Mouse (Mus musculus) spleen, postnatal 4 days (tissue): ENCODE results near the gene Ninj1.
A peak's percentile ranks its signal among the peaks of the same experiment; 100 is the strongest.

ENCODE experiments used
- DNase-seq, 2 experiments: peaks; one replicate each; pipeline ENCODE4 v3.0.0; 2022; ENCODE audit warnings: low spot score in 2 of 2

Ninj1 gene

DNA sequence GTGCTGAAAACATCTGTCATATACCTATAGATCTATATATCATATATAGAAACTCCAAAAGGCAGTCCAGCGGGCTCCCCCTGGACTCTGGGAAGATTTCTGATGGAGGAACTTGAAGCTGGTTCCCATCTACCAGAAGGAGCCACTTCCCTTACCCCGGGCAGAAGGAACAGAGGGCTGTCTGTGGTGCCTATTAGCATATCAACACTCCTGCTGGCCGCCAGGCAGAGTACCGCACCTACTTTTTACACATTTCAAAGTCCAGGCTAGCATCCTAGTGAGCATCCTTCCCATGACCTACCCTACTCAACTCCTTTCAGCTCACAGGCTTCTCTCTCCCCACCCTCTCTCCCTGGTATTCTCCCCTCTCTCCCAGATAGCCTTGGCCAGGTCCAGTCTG lies 38.3 kb downstream of the Ninj1 start:
- no peak for DNase-seq

DNA sequence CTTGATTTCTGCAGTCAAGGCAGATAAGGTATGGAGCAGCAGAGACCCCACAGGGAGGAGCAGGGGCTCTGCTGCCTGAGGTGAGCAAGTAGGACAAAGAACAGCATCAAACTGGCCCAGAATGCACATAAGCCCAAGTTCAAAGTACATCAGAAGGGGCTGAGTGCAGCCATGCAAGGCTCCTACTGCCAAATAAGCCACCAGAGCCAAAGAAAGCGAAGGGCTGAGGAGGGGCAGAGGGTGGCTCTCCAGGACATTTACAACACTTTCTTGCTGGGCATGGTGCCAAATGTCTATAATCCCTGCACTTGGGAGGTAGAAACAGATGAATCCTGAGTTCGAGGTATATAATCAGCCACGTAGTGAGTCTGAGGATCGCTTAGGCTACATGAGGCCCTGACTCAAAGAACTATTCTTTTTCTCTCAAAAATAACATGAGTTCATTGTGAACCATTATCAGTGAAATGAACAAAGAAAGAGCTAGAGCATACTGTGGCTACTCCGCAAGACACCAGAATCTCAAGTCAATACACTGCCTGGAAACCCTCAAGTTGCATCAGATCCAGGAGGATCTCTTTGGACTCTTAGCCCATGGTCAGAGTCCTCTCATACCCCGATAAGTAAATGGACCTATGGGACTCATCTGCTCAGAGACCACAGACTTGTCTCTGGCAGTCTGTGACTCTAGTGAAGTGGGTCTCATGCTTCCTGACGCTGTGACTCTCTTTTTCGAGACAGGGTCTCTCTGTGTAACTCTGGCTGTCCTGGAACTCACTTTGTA lies 46.7 kb downstream of the Ninj1 start:
- no peak for DNase-seq

DNA sequence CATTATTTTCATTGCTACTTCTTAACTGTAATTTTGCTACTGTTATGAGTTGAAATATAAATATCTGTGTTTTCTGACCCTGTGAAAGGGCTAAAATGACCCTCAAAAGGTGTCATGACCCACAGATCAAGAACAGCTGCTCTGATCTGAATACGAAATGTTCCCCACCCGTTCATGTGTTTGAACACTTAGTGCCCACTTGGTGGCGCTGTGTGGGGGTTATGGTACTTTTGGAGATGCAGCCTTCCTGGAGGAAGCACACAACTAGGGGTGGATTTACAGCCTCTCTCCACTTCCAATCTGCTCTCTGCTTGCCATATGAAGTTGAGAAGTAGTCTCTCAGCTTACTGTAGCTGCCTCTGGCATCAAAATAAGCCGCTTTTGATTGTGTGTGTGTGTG lies 47.4 kb downstream of the Ninj1 start:
- no peak for DNase-seq

DNA sequence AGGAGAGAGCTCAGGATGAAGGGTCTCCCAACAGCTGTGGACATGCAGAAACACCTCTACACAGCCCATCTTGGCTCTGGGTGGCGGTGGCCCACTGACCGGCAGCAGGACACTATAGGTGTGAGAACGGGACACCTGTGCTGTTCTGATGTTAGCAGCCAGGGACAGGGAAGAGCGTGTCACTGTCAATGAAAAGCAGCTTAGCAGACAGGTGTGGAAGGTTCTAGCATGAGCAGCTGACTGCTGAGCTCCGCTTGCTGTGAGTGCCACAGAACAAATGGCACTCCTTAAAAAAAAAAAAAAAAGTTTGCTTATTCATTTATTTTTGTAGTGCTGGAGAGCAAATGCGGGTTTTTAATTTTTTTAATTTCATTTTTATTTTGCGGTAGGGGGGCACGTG lies 50.3 kb downstream of the Ninj1 start:
- no peak for DNase-seq

DNA sequence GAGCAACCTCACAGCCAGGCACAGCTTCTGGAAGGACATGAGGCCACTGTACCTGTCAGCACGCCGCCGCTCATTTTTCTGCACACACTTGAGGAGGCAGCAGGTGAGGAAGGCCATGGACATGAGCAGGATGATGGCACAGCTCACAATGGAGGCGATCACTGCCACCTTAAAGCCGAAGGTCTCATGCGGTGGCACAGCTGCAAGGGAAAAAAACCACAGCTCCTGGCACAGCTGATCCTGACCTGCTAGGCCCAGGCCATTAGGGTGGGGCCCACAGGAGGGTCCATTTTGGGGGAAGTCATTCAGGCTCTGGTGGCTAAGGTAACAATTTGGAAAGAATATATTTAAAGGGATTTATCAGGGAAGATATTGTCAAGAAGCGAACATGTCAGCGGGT lies 51.5 kb downstream of the Ninj1 start:
- no peak for DNase-seq

DNA sequence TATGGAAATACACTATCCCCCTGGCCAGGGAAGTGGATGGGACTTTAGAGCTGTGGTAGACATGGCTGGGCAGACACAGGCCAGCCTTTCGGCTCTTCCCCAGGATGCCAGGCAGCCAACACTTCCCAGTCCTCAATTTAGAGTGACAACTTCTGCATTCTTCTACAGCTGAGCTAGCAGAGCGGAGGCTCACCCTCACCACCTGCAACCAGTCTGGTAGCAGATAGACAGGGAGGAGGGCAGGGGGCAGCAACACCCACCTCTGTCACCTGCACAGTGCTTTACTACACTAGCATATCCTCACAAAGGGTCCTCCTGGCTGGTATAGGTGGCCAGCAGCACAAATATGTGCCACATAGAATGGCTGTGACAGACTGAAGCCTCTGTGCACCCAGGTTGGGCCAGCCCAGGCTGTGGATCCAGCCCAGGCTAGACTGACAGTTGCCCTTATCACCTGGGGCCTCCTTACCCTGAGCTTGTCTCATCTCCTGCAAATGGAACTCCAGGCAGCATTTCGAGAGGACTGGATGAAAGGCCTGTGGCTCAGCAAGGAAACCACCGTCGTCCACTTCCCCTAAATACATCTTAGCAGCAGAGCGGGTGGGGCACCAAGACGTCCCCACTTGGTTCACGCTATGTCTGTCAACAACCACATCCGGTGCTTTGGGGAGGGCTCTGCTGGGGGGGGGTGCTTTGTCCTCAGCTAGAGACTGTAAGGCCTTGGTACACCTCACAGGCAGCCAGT lies 55.2 kb downstream of the Ninj1 start:
- DNase-seq = peak; percentile 73 to 81

DNA sequence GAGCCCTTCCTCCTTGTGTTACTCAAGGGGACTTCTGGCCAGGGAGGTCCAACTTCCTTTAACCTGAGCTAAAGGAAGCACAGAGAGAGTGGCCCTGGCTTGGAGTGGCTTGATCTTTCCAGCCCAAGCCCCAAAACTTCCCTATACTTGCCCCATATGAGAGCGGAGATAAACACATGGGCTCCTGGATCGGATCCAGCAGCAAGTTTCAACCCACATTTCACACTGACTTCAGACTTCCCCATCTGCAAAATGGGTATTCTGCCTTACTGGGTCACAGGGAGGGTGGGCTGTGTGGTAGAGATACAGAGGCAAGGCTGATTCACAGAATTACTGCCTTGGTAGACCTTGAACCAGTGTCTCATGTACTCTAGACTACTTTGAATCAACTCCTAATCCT lies 56.2 kb downstream of the Ninj1 start:
- no peak for DNase-seq

DNA sequence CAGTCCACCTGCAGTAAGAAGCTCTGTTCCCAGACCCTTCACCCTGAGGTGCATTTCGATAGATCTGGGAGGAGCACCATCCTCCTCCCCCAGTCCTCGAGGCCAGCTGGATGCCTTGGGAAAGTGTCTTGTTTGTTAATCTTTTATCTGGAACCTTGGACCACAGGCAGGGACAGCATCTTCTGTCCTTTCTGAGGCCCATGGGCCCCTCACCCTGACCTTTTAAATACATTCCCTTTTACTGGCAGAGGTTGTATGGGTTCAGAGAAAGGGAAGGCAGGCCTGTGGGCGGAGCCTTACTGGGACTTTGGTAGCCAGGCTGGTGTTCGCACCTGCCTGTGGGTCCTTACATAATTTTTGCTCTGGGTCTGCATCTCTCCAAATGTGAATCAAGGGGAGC lies 58.0 kb downstream of the Ninj1 start:
- no peak for DNase-seq
